Mouse (Mus musculus) spleen, adult 18-20 months (tissue): Measurements from ENCODE around the gene Gm884.
A peak's percentile ranks its signal among the peaks of the same experiment; 100 is the strongest.
"Not testable (repeated sequence)": the region's sequence is repeated elsewhere in the genome, so short reads cannot be mapped to it uniquely, and the experiment has no call there.

Experiments used
- DNase-seq, 2 experiments: peaks; one replicate each; pipeline ENCODE4 v3.0.0; 2022; ENCODE audit warnings: mixed read lengths in 2 of 2

Gm884 gene

DNA sequence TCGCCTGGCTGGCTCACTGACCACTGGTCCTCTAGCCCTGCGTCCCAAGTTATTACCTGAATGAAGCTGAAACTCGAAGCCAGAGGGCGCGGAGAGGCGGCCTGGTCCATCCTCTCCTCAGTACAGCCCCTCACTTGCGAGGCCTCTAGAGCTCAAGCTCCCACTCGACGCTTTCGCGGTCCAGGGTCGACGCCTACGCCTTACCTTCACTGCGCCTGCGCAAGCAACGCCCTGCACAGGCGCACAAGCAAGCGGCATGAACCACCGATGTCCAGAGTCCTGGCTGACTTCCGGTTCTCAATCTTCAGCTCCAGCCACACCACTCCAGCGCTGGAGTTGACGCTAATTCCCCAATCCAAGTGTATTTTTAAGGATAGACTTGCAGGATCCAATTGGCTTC lies 6.5 kb upstream of the Gm884 start:
- DNase-seq: no peak

DNA sequence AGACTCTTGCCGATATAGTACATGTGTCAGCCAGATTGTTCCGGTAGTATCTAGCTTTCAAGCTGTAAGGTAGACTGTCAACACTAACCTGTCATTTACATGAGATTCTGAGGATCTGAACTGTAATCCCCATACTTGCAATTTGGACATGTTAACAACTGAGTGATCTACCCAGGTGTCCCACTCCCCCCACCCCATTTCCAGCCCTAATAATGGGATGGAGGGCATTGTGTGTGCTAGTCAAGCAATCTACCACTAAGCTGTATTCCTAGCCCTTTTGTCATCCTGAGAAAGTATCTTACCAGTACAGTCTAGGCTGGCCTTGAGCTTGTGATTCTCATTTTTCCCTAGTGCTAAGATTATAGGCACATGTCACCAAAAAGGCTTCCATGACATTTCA lies 10.2 kb downstream of the Gm884 start:
- no peak for DNase-seq

DNA sequence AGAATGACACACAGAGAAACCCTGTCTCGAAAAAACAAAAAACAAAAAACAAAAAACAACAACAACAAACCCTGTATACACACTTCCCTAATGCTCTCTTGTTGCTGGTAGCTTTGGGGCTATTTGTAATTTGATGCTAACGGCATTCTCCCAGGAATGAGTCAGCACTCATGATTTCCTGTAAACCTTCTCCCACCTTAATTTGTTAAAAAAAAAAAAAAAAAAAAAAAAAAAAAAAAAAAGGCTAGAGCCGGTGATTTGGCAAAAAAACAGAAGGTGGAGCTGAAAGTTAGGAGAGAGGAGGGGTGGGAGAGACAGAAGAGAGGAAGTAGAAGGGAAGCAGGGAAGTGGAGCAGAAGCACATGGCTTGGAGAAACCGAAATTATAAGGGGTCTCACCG lies 14.3 kb downstream of the Gm884 start:
- DNase-seq: no peak

DNA sequence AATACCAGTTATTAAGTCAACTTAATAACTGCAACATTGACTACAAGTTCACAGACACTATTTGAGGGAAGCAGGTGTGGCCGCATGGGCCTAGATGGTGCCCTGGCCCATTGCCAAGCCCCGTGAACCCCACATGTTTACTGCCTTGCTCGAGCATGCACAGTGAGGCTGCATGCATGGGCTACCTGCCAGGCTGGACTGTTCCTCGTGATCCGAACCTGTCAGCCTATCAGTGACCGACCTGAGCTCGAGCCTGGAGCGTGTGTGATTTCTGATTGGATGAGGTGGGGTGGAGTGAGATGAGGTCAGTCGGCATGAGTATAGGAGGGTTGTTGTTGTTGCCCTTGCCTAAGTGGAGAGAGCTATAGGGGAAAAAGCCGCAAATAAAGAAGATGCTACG lies 42.6 kb downstream of the Gm884 start:
- no peak for DNase-seq

DNA sequence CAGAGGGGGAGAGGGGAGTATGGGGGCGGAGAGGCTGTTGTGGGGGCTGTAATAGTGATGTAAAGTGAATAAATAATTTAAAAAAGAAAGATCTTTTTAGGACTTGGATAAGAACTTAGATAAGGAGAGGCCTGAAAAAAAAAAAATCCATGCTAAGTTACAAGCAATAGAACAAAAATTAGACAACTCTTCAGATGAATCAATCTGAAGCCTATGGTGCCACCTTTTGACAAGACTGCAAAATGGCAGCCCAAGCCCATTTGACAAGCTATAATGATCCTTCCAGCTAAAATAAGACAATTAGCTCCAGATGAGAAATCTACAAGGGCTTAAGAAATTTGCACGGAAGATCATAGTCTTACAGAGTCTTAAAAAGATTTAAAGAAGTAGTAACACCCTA lies 64.9 kb downstream of the Gm884 start:
- DNase-seq: peak in 1 of 2 experiments; percentile 7

DNA sequence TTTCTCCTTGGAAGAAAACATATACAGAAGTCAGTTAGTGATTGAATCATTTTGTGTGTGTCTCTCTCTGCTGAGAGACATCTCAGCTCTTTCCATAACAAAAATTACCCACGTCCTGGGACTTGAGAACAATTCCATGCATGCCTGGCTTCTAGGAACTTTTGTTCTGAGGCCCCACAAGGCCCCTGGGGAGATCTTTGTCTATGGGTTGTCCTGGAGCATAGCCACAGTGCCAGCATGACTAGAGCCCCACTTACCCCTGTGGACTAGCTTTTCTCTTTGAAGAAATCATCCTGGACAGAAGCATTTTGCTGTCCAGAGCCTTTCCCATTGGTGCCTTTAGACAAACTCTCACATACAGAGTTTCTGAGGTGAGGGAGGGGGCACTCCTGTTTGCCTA lies 86.0 kb downstream of the Gm884 start:
- not testable (repeated sequence) for DNase-seq

DNA sequence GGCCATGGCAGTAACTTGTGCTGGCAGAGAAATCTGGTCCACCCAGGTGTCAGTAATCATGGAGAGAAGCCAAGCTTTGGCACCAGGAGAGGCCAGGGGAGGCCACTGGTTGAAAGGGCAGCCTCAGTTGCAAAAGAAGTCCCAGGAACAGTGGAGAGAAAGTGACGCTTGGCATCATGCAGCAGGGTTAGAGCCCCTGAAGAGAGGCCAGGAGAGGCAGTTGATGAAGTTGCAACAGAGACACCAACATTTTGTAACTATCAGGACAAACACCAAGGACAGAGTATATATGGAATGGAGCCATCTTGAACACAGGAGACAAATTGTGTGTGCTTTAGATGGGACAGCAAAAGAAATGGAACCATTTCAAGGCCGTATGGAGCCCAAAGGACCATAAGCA lies 108.8 kb downstream of the Gm884 start:
- no peak for DNase-seq

DNA sequence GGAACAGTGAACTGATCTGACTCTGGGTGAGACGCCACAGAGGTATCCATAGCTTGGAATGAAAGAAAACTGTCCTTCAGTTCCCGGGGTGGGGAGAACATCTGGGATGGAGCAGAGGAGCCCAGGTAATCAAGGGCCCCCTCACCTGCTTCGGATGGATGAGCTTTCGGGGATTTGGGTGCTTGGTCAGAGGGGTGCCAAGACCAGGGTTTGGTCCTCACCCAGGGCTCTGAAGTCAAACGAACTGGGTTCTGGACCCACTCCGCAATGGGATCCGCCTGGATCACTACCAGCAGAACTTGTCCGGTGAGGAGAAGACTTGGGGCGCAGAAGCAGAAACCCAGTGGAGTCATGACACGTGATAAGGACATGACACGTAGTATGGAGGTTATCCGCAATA lies 116.4 kb downstream of the Gm884 start, which contains the start of gene Lrrc37a:
TSS of gene Lrrc37a (minus strand) at position 101 of the 400 bp plus-strand sequence.
- DNase-seq: no peak
